Mouse (Mus musculus) midbrain, embryonic 12.5 days (tissue): Measurements from ENCODE around the gene Usp46. TPM values are rescaled to one million over a fixed set of nuclear protein-coding genes. Genes with fewer than 3 reads are reported as not detected.
A peak's percentile ranks its signal among the peaks of the same experiment; 100 is the strongest.

Experiments
- ATAC-seq: fragments of 200-750 bp; cut with Nextera tagmentation; 2 replicates; pipeline ENCODE4 v1.8.0; 2017; ENCODE audit warnings: low read depth, moderate TSS enrichment, moderate library complexity; ENCODE audit not compliant: low FRiP score
- H3K27ac ChIP-seq: fragments of 300-500 bp; sonication (generic); replicated peaks from 2 replicates; pipeline ENCODE4 v1.5.1; 2016; ENCODE audit warnings: mild to moderate bottlenecking
- H3K27me3 ChIP-seq: fragments of 300-500 bp; sonication (generic); 2 replicates; pipeline ENCODE4 v1.6.1; 2016; ENCODE audit warnings: mild to moderate bottlenecking
- H3K36me3 ChIP-seq: fragments of 300-500 bp; sonication (generic); 2 replicates; pipeline ENCODE4 v1.6.1; 2016
- H3K4me1 ChIP-seq: fragments of 300-500 bp; sonication (generic); 2 replicates; pipeline ENCODE4 v1.6.1; 2016
- H3K4me2 ChIP-seq: fragments of 300-500 bp; sonication (generic); replicated peaks from 2 replicates; pipeline ENCODE4 v1.6.1; 2016; ENCODE audit warnings: mild to moderate bottlenecking, moderate library complexity
- H3K4me3 ChIP-seq: fragments of 300-500 bp; sonication (generic); 2 replicates; pipeline ENCODE4 v1.5.1; 2016; ENCODE audit warnings: mild to moderate bottlenecking
- H3K9ac ChIP-seq: fragments of 300-500 bp; sonication (generic); replicated peaks from 2 replicates; pipeline ENCODE4 v1.6.1; 2016; ENCODE audit warnings: mild to moderate bottlenecking, moderate library complexity
- H3K9me3 ChIP-seq: fragments of 300-500 bp; sonication (generic); 2 replicates; pipeline ENCODE4 v1.6.1; 2016; ENCODE audit warnings: mild to moderate bottlenecking
- WGBS: fragments of 180-500 bp; shearing (Covaris S2); methylation state at CpG from one replicate; pipeline ENCODE4 v1.1.7; 2016; 5-methylcytosine and 5-hydroxymethylcytosine counted together
- polyA plus RNA-seq: library from polyadenylated mRNA; unstranded; fragments of >200 nt; fragmentation: Nextera tagmentation; extraction: Ambion mirVana; gene quantifications from 2 replicates; pipeline ENCODE4 v1.2.1, GENCODE M21; 2016

The Usp46 gene
- polyA plus RNA-seq: 31.5 and 32.6 TPM in 2 replicates

GRCm38 (mm10) chr5:74067831-74068713 lies at the start of gene Usp46:
TSS of gene Usp46 (minus strand) at chr5:74068431.
- Histone ChIP-seq H3K4me1 (peaks cover 26% of the 10 kb centered on the region), H3K36me3 (no peaks in the 10 kb centered on the region), H3K27me3 (peaks cover 6% of the 10 kb centered on the region; the same call in 1 of the 2 replicates), H3K4me2 (peak within 1 kb of the TSS; percentile 81), H3K9ac (peak within 1 kb of the TSS; percentile 91), H3K4me3 (peak within 1 kb of the TSS; percentile 83), H3K9me3 (no peaks in the 10 kb centered on the region), H3K27ac (peak within 1 kb of the TSS; percentile 91)
- peak; percentile 94 for ATAC-seq
- under 1% methylated on average over 79 of the region's 89 CpGs for WGBS

- Histone ChIP-seq H3K27me3 (no peaks in the 10 kb centered on the region), H3K36me3 (no peaks in the 10 kb centered on the region), H3K4me2 (no peak overlapping the region), H3K27ac (no peak overlapping the region), H3K4me3 (no peak overlapping the region), H3K9me3 (no peaks in the 10 kb centered on the region), H3K4me1 (no peaks in the 10 kb centered on the region; the same call in 1 of the 2 replicates), H3K9ac (no peak overlapping the region)
- WGBS: 72% methylated on average over 7 of the region's 7 CpGs
- ATAC-seq: no peak
These were observed 45.9 kb upstream of the Usp46 start for GRCm38 (mm10) chr5:74113961-74114689.

- H3K27me3 ChIP-seq: no peaks in the 10 kb centered on the region
- no peak overlapping the region for H3K27ac ChIP-seq
- ATAC-seq: no peak
- no peak overlapping the region for H3K4me2 ChIP-seq
- no peak overlapping the region for H3K4me3 ChIP-seq
- H3K9me3 ChIP-seq: no peaks in the 10 kb centered on the region
- H3K4me1 ChIP-seq: no peaks in the 10 kb centered on the region
- H3K36me3 ChIP-seq: no peaks in the 10 kb centered on the region
- 67% methylated on average over 7 of the region's 7 CpGs for whole genome bisulfite sequencing
- no peak overlapping the region for H3K9ac ChIP-seq
These were observed 37.2 kb upstream of the Usp46 start for GRCm38 (mm10) chr5:74105445-74105844.

GRCm38 (mm10) chr5:74101761-74102160 lies 33.5 kb upstream of the Usp46 start:
- Histone ChIP-seq H3K36me3 (peaks cover 3% of the 10 kb centered on the region; the same call in 1 of the 2 replicates), H3K4me3 (no peak overlapping the region), H3K9ac (no peak overlapping the region), H3K27ac (no peak overlapping the region), H3K4me1 (no peaks in the 10 kb centered on the region), H3K9me3 (no peaks in the 10 kb centered on the region), H3K27me3 (no peaks in the 10 kb centered on the region), H3K4me2 (no peak overlapping the region)
- WGBS: 76% methylated on average over 6 of the region's 6 CpGs
- no peak for ATAC-seq

- no peak for ATAC-seq
- 94% methylated on average over 10 of the region's 10 CpGs for WGBS
- H3K9me3 ChIP-seq: no peaks in the 10 kb centered on the region
These were observed 30.8 kb upstream of the Usp46 start for GRCm38 (mm10) chr5:74099046-74099445.

GRCm38 (mm10) chr5:74097854-74098220 lies 29.6 kb upstream of the Usp46 start:
- ATAC-seq: no peak
- Histone ChIP-seq H3K4me1 (peaks cover 15% of the 10 kb centered on the region), H3K36me3 (peaks cover 27% of the 10 kb centered on the region), H3K4me2 (no peak overlapping the region), H3K9ac (no peak overlapping the region), H3K9me3 (no peaks in the 10 kb centered on the region), H3K4me3 (no peak overlapping the region), H3K27me3 (no peaks in the 10 kb centered on the region), H3K27ac (no peak overlapping the region)
- WGBS: 84% methylated on average over 10 of the region's 10 CpGs

More at GRCm38 (mm10) chr5:74099046-74099445, 30.8 kb upstream of the Usp46 start:
- H3K9ac ChIP-seq: no peak overlapping the region
- peaks cover 11% of the 10 kb centered on the region for H3K4me1 ChIP-seq
- H3K4me3 ChIP-seq: no peak overlapping the region
- H3K4me2 ChIP-seq: no peak overlapping the region
- no peaks in the 10 kb centered on the region for H3K27me3 ChIP-seq
- no peak overlapping the region for H3K27ac ChIP-seq
- H3K36me3 ChIP-seq: peaks cover 27% of the 10 kb centered on the region

- Histone ChIP-seq H3K36me3 (peaks cover 27% of the 10 kb centered on the region), H3K4me3 (no peak overlapping the region), H3K27me3 (no peaks in the 10 kb centered on the region), H3K9ac (no peak overlapping the region), H3K27ac (no peak overlapping the region), H3K4me2 (no peak overlapping the region), H3K4me1 (peaks cover 15% of the 10 kb centered on the region), H3K9me3 (no peaks in the 10 kb centered on the region)
- no peak for ATAC-seq
- 93% methylated on average over 11 of the region's 11 CpGs for WGBS
These were observed 29.1 kb upstream of the Usp46 start for GRCm38 (mm10) chr5:74097116-74097853.

- Histone ChIP-seq H3K4me3 (no peak overlapping the region), H3K27ac (no peak overlapping the region), H3K27me3 (no peaks in the 10 kb centered on the region), H3K9me3 (no peaks in the 10 kb centered on the region), H3K4me2 (no peak overlapping the region), H3K9ac (no peak overlapping the region), H3K4me1 (peaks cover 15% of the 10 kb centered on the region), H3K36me3 (peaks cover 27% of the 10 kb centered on the region)
- no peak for ATAC-seq
- WGBS: 96% methylated on average over 1 of the region's 1 CpGs
These were observed 27.8 kb upstream of the Usp46 start for GRCm38 (mm10) chr5:74096060-74096459.

GRCm38 (mm10) chr5:74095611-74096010 lies 27.4 kb upstream of the Usp46 start:
- peaks cover 27% of the 10 kb centered on the region for H3K36me3 ChIP-seq
- H3K9me3 ChIP-seq: no peaks in the 10 kb centered on the region
- no peak overlapping the region for H3K9ac ChIP-seq
- H3K27ac ChIP-seq: no peak overlapping the region
- no peak for ATAC-seq
- H3K27me3 ChIP-seq: no peaks in the 10 kb centered on the region
- H3K4me3 ChIP-seq: no peak overlapping the region
- peaks cover 15% of the 10 kb centered on the region for H3K4me1 ChIP-seq
- H3K4me2 ChIP-seq: no peak overlapping the region
- 90% methylated on average over 2 of the region's 2 CpGs for whole genome bisulfite sequencing

- H3K9ac ChIP-seq: no peak overlapping the region
- peaks cover 15% of the 10 kb centered on the region for H3K4me1 ChIP-seq
- H3K4me2 ChIP-seq: peak overlapping the region; percentile 75
- H3K27ac ChIP-seq: no peak overlapping the region
- H3K27me3 ChIP-seq: no peaks in the 10 kb centered on the region
- no peak for ATAC-seq
- 87% methylated on average over 8 of the region's 8 CpGs for WGBS
- peaks cover 27% of the 10 kb centered on the region for H3K36me3 ChIP-seq
- H3K4me3 ChIP-seq: peak overlapping the region; percentile 92
- no peaks in the 10 kb centered on the region for H3K9me3 ChIP-seq
These were observed 26.7 kb upstream of the Usp46 start for GRCm38 (mm10) chr5:74094841-74095437.
